Mouse (Mus musculus) heart, embryonic 10.5 days (tissue): ENCODE results near the gene Irs1. TPM values are rescaled to one million over a fixed set of nuclear protein-coding genes. Genes with fewer than 3 reads are reported as not detected.

ENCODE experiments used
- DNase-seq: peaks from one replicate; pipeline ENCODE4 v3.0.0-alpha.2; 2017; ENCODE audit warnings: low spot score
- H3K27ac ChIP-seq: fragments of 300-500 bp; sonication (generic); 2 replicates; pipeline ENCODE4 v1.5.1; 2016; ENCODE audit warnings: mild to moderate bottlenecking
- H3K27me3 ChIP-seq: fragments of 300-500 bp; sonication (generic); 2 replicates; pipeline ENCODE4 v1.6.1; 2016; ENCODE audit warnings: mild to moderate bottlenecking; ENCODE audit not compliant: poor library complexity, insufficient read depth, severe bottlenecking
- H3K36me3 ChIP-seq: fragments of 300-500 bp; sonication (generic); 2 replicates; pipeline ENCODE4 v1.6.1; 2016; ENCODE audit warnings: mild to moderate bottlenecking, moderate library complexity
- H3K4me1 ChIP-seq: fragments of 300-500 bp; sonication (generic); 2 replicates; pipeline ENCODE4 v1.6.1; 2016; ENCODE audit warnings: mild to moderate bottlenecking
- H3K4me3 ChIP-seq: fragments of 300-500 bp; sonication (generic); 2 replicates; pipeline ENCODE4 v1.5.1; 2016; ENCODE audit warnings: mild to moderate bottlenecking, moderate library complexity
- H3K9me3 ChIP-seq: fragments of 300-500 bp; sonication (generic); 2 replicates; pipeline ENCODE4 v1.6.1; 2016; ENCODE audit warnings: mild to moderate bottlenecking, moderate library complexity
- WGBS: fragments of 180-500 bp; shearing (Covaris S2); methylation state at CpG from one replicate; pipeline ENCODE4 v1.1.7; 2016; 5-methylcytosine and 5-hydroxymethylcytosine counted together
- polyA plus RNA-seq: library from polyadenylated mRNA; unstranded; fragments of >200 nt; fragmentation: Nextera tagmentation; extraction: Ambion mirVana; gene quantifications from 2 replicates; pipeline ENCODE4 v1.2.1, GENCODE M21; 2016

Gene Irs1
- polyA plus RNA-seq, 1 experiment from 2014 or later: 10.0 TPM

DNA sequence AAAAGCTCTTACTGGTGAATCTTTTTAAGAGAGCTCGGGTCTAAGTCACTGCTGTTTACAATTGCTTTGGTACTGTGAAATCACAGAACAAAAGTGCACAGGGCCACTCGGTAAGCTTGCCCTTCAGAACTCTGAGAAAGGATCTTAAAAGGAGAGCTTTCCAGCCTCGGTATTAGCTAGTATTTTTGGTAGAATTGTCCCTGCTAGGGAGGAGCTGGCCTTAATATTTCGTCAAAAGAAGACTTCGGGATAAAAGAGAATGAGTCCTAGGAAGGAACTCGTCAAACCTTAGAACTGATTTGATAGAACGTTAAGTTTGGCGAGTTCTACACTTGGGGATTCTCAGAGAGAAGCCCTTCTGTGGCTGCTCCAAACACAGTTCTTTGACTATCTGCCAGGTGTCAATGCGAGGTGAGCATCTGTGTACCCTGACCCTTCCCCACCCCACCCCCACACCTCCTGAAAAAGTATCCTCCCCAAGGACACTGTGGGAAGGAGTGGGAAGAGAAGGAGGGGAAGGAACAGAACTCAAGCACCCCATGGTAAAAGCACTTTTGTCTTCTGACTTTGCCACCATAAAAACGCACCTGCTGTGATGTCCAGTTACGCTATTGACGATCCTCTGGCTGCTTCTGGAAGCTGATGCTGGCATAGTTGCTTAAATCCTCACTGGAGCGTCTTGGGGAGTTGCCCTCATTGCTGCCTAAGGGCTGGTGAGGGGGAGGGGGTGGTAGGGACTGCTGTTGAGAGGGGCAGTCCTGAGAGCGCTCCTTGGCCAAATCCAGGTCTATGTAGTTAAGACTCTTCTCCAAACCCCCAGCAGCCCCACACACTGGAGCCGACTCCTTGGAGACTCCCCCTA lies 4.8 kb downstream of the Irs1 start:
- DNase-seq: no peak
- H3K27ac ChIP-seq: peak overlapping the region; percentile 95

DNA sequence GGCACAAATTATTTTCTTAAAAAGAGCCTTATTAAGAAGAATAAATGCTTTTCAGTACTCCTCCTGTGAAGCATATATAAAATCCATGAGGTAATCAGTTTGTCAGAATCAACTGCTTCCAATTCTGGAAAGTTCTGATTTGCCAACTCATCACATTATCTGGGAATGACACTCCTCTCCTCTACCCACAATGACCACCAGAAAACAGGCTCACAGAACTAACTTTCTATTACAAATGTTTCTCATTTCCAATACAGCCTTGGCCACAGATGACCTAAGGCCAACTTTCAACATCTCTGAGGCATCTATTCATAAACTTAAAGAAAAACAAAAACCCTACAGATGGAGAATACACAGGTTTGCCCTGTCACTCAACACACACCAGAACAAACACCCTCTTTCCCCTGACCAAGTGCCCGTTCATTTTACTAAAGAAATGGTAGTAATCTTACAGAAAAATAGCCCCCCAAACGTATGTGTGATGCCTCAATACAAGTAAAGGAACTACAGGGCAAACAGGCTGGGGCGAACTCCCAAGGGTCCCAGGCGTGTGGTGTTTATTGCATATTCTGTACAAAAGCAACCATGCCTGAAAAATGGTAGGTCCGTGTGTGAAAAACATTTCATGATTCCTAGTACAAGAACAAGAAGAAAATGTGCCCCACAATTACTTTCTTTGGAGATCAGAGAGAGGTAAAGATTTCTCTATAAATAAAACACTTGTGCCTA lies 5.6 kb downstream of the Irs1 start:
- Histone ChIP-seq H3K27ac (peak overlapping the region; percentile 95), H3K4me1 (peaks cover 52% of the 10 kb centered on the region), H3K4me3 (peak overlapping the region; percentile 87), H3K27me3 (peaks cover 15% of the 10 kb centered on the region; the same call in 1 of the 2 replicates), H3K36me3 (peaks cover 31% of the 10 kb centered on the region), H3K9me3 (no peaks in the 10 kb centered on the region)
- WGBS: 30% methylated on average over 5 of the region's 5 CpGs
- DNase-seq: no peak

More for the DNA sequence above, 4.8 kb downstream of the Irs1 start:
- WGBS: 30% methylated on average over 15 of the region's 15 CpGs
- H3K36me3 ChIP-seq: peaks cover 31% of the 10 kb centered on the region
- H3K27me3 ChIP-seq: peaks cover 15% of the 10 kb centered on the region; the same call in 1 of the 2 replicates
- H3K4me1 ChIP-seq: peaks cover 53% of the 10 kb centered on the region
- H3K9me3 ChIP-seq: no peaks in the 10 kb centered on the region
- H3K4me3 ChIP-seq: peak overlapping the region; percentile 87

DNA sequence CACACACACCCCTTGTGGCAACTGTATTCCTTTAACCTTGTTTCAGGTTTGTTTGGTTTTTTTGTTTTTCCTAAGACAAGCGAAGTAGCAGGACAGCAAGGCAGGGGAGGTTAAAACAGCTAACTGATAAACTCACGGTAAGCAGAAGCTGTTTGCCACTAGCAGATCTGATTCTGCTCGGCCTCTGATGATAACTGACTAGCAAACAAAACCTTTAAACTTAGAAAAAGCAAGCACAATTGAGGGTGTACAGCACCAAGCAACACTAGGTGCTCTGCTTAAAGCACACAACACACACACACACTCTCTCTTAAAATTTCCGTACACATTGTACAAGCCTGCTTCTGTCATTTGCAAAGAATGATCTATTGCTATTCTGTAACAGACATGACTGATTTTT lies 6.8 kb downstream of the Irs1 start:
- no peaks in the 10 kb centered on the region for H3K9me3 ChIP-seq
- peaks cover 28% of the 10 kb centered on the region for H3K36me3 ChIP-seq
- peaks cover 52% of the 10 kb centered on the region for H3K4me1 ChIP-seq
- H3K27ac ChIP-seq: peak overlapping the region; percentile 95
- H3K4me3 ChIP-seq: peak overlapping the region; percentile 87
- DNase-seq: no peak
- 18% methylated on average over 4 of the region's 4 CpGs for WGBS
- H3K27me3 ChIP-seq: peaks cover 13% of the 10 kb centered on the region; the same call in 1 of the 2 replicates

DNA sequence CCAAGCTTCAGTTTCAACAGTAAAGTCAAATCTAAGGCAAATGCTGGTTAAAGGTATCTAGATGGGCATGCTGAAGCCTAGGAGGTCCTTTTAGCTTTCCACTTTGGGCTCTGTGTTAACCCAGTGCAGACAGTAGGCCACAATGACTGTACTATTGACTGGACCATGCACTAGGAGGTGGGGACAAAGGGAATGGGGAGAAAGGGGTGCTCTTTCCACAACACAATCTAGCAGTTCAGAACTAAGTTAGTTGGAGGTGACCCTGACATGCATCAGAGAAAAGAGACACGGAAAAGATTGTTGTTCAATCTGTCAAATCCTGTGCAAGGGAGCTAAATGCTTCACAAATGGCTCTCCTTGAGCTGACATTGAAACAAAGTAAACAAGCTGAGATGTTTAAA lies 7.3 kb downstream of the Irs1 start:
- H3K9me3 ChIP-seq: no peaks in the 10 kb centered on the region
- DNase-seq: no peak
- H3K27me3 ChIP-seq: peaks cover 9% of the 10 kb centered on the region; the same call in 1 of the 2 replicates
- H3K4me3 ChIP-seq: peak overlapping the region; percentile 87
- WGBS: 3% methylated on average over 1 of the region's 1 CpGs
- H3K4me1 ChIP-seq: peaks cover 48% of the 10 kb centered on the region
- peak overlapping the region; percentile 95 for H3K27ac ChIP-seq
- H3K36me3 ChIP-seq: peaks cover 26% of the 10 kb centered on the region

DNA sequence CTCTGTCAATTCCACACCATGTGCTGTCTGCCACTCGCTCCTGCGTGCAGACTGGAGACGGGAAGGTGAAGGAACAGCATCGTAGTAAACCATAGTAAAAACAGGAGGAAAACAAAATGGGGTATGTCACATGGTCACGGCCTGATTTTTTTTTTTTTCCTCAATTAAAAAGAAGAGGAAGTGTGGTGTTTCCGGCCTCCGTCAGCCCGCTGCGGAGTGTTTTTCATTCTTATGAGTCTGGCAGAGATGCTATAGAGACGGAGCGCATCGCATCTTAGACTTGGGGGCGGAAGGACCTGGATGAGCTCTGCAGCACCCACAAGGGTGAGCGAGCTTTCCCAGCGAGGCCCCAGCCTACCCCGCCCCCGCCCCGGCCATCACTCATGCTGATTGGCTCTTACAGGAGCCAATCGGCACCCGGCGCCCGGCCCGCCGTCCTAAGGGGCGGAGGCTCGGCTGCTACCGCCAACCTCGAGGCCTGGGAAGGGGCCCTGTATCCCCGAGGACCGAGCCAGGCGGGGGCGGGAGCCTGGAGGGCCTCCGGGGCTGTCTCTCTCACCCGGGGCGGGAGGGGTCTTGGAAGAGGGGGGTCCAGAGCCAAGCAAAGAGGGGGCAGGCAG lies 8.1 kb downstream of the Irs1 start:
- Histone ChIP-seq H3K36me3 (peaks cover 25% of the 10 kb centered on the region), H3K27ac (peak overlapping the region; percentile 95), H3K4me3 (peak overlapping the region; percentile 87), H3K4me1 (peaks cover 40% of the 10 kb centered on the region), H3K9me3 (no peaks in the 10 kb centered on the region), H3K27me3 (peaks cover 9% of the 10 kb centered on the region; the same call in 1 of the 2 replicates)
- 2% methylated on average over 35 of the region's 35 CpGs for WGBS
- DNase-seq: peak; percentile 97

DNA sequence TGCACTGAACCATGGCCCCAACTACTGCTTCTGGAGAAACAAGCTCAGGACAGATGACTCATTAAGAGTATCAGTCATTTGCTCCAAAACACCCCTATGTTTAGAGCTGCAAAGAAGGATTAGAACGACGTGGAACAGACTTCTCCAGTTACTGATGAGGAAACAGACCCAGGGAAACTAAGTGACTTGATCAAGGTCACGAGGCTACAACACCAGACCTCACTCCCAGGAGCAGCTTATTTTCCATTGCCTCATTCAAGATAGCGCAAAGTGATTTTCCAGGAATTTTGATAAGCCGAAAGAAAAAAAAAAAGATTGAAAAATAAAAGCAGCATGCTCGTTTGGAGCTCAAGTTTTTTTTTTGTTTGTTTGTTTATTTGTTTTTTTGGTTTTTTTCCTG lies 9.4 kb downstream of the Irs1 start:
- peak overlapping the region; percentile 75 for H3K27ac ChIP-seq
- 37% methylated on average over 6 of the region's 6 CpGs for WGBS
- peaks cover 24% of the 10 kb centered on the region for H3K36me3 ChIP-seq
- no peak for DNase-seq
- H3K9me3 ChIP-seq: no peaks in the 10 kb centered on the region
- peak overlapping the region; percentile 27; the same call in 1 of the 2 replicates for H3K4me3 ChIP-seq
- peaks cover 1% of the 10 kb centered on the region; the same call in 1 of the 2 replicates for H3K27me3 ChIP-seq
- peaks cover 28% of the 10 kb centered on the region for H3K4me1 ChIP-seq

DNA sequence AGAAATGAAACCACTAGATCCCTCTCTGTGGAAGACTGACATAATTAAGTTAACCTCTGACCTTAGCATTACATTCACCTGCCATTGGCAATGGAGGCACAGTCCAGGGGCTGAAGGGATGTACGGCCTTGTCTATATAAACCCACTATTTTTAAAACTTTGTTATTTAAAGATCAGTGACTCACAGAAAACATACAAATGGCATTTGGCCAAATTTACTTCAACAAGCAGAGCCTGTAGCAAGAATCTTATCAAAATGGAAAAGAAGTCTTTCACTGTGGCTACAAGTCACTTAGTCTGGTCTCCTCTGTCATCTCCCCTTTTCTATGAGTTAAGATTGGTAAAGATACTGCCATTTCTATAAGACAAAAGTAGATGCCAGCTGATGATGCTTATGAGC lies 11.4 kb downstream of the Irs1 start:
- no peak for DNase-seq
- no peak overlapping the region for H3K27ac ChIP-seq
- no peaks in the 10 kb centered on the region for H3K9me3 ChIP-seq
- H3K27me3 ChIP-seq: no peaks in the 10 kb centered on the region
- no peak overlapping the region for H3K4me3 ChIP-seq
- H3K4me1 ChIP-seq: peaks cover 31% of the 10 kb centered on the region; the same call in 1 of the 2 replicates
- 61% methylated on average over 1 of the region's 1 CpGs for WGBS
- H3K36me3 ChIP-seq: peaks cover 29% of the 10 kb centered on the region

DNA sequence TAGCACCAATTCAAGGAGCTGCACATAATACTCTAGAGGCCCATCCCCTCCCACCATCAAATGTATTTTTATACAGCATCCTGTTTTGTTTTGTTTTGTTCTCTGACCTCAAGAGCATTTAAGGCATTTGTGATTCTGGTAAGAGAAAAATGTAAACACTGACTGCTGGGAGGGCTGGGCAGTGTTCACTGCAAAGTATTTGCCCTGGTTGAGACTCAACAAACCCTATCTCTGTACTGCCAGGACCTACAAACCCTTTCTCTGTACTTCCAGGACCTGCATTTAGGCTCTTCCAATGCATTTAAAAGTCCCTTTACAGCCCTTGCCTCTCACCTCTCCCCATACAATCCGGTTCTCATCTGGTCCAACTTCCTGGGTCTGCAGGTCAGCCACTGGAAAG lies 16.9 kb downstream of the Irs1 start:
- Histone ChIP-seq H3K27ac (0 out of 2 replicates have a peak overlapping the region, but pooled peaks have one; percentile 47), H3K27me3 (no peaks in the 10 kb centered on the region), H3K9me3 (no peaks in the 10 kb centered on the region), H3K4me1 (peaks cover 21% of the 10 kb centered on the region; the same call in 1 of the 2 replicates), H3K36me3 (peaks cover 37% of the 10 kb centered on the region), H3K4me3 (no peak overlapping the region)
- WGBS: 44% methylated on average over 1 of the region's 1 CpGs
- no peak for DNase-seq

DNA sequence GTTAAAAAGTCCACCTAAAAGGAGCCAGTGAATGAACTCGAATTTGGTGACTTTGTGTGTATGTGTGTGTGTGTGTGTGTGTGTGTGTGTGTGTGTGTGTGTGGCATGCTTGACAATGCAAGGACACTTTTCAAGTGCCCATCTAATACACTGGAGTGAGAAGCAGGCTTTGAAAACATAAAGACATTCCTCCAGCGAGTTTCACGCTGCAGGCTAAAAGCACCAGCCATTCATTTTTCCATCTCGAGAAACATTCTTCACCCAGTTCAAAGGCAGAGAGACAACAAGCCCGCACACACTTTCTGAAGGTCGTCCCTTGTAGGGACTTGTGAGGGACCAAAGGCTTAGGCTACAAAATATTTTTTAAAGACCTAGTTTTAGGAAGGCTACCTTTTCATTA lies 17.7 kb downstream of the Irs1 start:
- peaks cover 32% of the 10 kb centered on the region for H3K36me3 ChIP-seq
- peaks cover 22% of the 10 kb centered on the region; the same call in 1 of the 2 replicates for H3K4me1 ChIP-seq
- H3K27me3 ChIP-seq: no peaks in the 10 kb centered on the region
- H3K4me3 ChIP-seq: no peak overlapping the region
- no peak for DNase-seq
- no peaks in the 10 kb centered on the region for H3K9me3 ChIP-seq
- 0 out of 2 replicates have a peak overlapping the region, but pooled peaks have one; percentile 47 for H3K27ac ChIP-seq
- 53% methylated on average over 6 of the region's 6 CpGs for WGBS

DNA sequence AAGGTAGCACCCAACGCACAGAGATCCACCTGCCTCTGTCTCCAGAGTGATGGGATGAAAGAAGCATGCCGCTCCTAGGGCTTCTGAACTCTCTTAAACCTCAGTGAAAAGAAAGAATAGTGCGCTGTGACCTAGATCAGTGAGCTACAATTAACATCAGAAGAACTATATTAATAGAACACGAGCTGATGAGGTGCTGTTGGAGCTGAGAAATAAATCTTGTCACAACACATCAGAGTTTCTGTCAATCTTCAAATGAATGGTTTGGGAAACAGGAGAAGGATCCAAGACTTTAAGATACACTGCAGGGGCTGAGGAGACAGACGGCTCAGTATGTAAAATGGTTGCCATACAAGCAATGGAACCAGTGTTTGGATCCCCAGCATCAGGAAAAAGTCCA lies 19.0 kb downstream of the Irs1 start:
- Histone ChIP-seq H3K4me1 (peaks cover 32% of the 10 kb centered on the region; the same call in 1 of the 2 replicates), H3K9me3 (no peaks in the 10 kb centered on the region), H3K27ac (no peak overlapping the region), H3K36me3 (peaks cover 20% of the 10 kb centered on the region), H3K4me3 (no peak overlapping the region), H3K27me3 (no peaks in the 10 kb centered on the region)
- DNase-seq: no peak
- 79% methylated on average over 5 of the region's 5 CpGs for WGBS

DNA sequence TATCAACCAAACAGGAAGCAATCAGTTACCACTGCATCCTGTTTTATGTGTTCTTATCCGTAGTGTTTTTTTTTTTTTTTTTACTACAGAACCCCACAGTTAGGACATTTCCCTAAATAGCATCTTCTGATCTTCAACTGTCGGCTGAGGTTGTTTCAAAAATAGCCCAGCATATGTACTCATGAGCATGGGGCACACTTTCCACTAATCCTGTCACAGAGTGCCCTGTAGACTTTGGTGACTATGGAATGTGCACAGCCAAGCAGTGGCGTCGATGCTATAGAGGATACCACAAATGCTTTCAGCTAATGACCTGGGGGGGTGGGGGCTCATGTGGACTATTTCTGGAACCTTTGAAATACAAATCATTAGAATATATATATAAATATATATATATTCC lies 23.7 kb downstream of the Irs1 start:
- Histone ChIP-seq H3K27ac (peak overlapping the region; percentile 65; the same call in 1 of the 2 replicates), H3K4me3 (no peak overlapping the region)
- 26% methylated on average over 4 of the region's 4 CpGs for WGBS

DNA sequence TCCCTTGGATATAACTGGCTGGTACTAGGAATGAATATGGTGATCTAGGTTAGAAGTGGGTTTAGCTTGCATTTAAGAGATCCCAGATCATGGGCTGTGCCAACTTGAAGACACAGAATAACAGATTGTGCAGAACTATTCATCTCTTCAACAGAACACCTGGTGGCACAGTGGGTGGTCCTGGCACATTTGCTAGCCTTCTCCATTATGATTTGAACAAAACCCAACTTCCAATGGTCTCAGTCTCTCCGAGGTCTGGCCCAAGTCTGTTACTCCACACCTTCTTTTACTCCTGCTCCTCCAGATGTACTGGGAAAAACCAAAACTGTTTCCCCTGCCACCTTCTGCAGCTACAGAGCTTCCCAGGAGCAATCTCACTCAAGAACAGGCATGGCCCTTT lies 28.9 kb downstream of the Irs1 start:
- H3K36me3 ChIP-seq: 0 out of 2 replicates have a peak, but pooled peaks cover 4% of the 10 kb centered on the region
- H3K4me1 ChIP-seq: peaks cover 27% of the 10 kb centered on the region
- no peak for DNase-seq
- H3K9me3 ChIP-seq: no peaks in the 10 kb centered on the region
- H3K4me3 ChIP-seq: no peak overlapping the region
- H3K27ac ChIP-seq: no peak overlapping the region
- H3K27me3 ChIP-seq: no peaks in the 10 kb centered on the region
- 100% methylated on average over 1 of the region's 1 CpGs for WGBS

More for the DNA sequence above, 23.7 kb downstream of the Irs1 start:
- H3K9me3 ChIP-seq: no peaks in the 10 kb centered on the region
- no peak for DNase-seq
- peaks cover 22% of the 10 kb centered on the region; the same call in 1 of the 2 replicates for H3K4me1 ChIP-seq
- H3K27me3 ChIP-seq: no peaks in the 10 kb centered on the region
- peaks cover 9% of the 10 kb centered on the region; the same call in 1 of the 2 replicates for H3K36me3 ChIP-seq
